Mouse (Mus musculus) neural tube, embryonic 15.5 days (tissue): ENCODE data around the gene Chrna9. TPM values are rescaled to one million over a fixed set of nuclear protein-coding genes. Genes with fewer than 3 reads are reported as not detected.

Experiments
- ATAC-seq: fragments of 200-750 bp; cut with Nextera tagmentation; 2 replicates; pipeline ENCODE4 v1.8.0; 2017; ENCODE audit warnings: mild to moderate bottlenecking, moderate TSS enrichment, moderate library complexity; ENCODE audit not compliant: low FRiP score
- H3K27ac ChIP-seq: fragments of 300-500 bp; sonication (generic); replicated peaks from 2 replicates; pipeline ENCODE4 v1.5.1; 2015; ENCODE audit warnings: mild to moderate bottlenecking, inconsistent platforms
- H3K27me3 ChIP-seq: fragments of 300-500 bp; sonication (generic); replicated peaks from 2 replicates; pipeline ENCODE4 v1.6.1; 2015; ENCODE audit warnings: inconsistent platforms
- H3K36me3 ChIP-seq: fragments of 300-500 bp; sonication (generic); 2 replicates; pipeline ENCODE4 v1.6.1; 2015; ENCODE audit warnings: inconsistent platforms
- H3K4me1 ChIP-seq: fragments of 300-500 bp; sonication (generic); 2 replicates; pipeline ENCODE4 v1.6.1; 2015; ENCODE audit warnings: inconsistent platforms
- H3K4me2 ChIP-seq: fragments of 300-500 bp; sonication (generic); 2 replicates; pipeline ENCODE4 v1.6.1; 2015; ENCODE audit warnings: inconsistent platforms, mild to moderate bottlenecking, moderate library complexity
- H3K4me3 ChIP-seq: fragments of 300-500 bp; sonication (generic); replicated peaks from 2 replicates; pipeline ENCODE4 v1.5.1; 2015; ENCODE audit warnings: mild to moderate bottlenecking, inconsistent platforms
- H3K9ac ChIP-seq: fragments of 300-500 bp; sonication (generic); replicated peaks from 2 replicates; pipeline ENCODE4 v1.6.1; 2015; ENCODE audit warnings: mild to moderate bottlenecking, inconsistent platforms
- H3K9me3 ChIP-seq: fragments of 300-500 bp; sonication (generic); replicated peaks from 2 replicates; pipeline ENCODE4 v1.6.1; 2016; ENCODE audit warnings: inconsistent platforms
- WGBS: fragments of 180-500 bp; shearing (Covaris S2); methylation state at CpG from one replicate; pipeline ENCODE4 v1.1.7; 2015; ENCODE audit warnings: mixed read lengths; 5-methylcytosine and 5-hydroxymethylcytosine counted together
- polyA plus RNA-seq: library from polyadenylated mRNA; unstranded; fragments of >200 nt; fragmentation: Nextera tagmentation; extraction: Ambion mirVana; gene quantifications from 2 replicates; pipeline ENCODE4 v1.2.1, GENCODE M21; 2015

Gene Chrna9
- polyA plus RNA-seq: 3.5 TPM in 1 of 2 replicates, not detected in the other

DNA sequence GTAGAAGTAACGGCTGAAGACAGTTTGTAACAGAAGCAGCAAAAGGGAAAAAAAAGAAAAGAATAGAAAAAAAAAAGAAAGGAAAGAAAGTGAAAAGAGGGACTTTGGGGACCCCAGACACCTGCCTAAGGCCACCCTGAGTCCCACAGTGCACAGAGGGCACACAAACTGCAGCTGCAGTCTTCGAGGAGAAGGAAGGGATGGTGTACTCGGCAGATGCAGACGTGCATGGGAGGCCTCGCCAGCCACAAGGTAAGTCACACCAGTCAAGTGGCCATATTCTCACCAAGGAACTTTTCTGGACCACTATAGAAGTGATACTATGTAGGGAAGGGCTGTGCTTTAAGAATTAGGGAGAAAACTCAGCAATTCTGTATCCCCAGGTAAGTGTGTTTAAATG lies at the start of gene Chrna9:
TSS of gene Chrna9 (plus strand) at position 139 of the 400 bp plus-strand sequence.
- no peak for ATAC-seq
- Histone ChIP-seq H3K4me1 (no peaks in the 10 kb centered on the region), H3K9me3 (no peaks in the 10 kb centered on the region), H3K27me3 (no peaks in the 10 kb centered on the region), H3K27ac (no peak within 1 kb of the TSS), H3K36me3 (no peaks in the 10 kb centered on the region), H3K4me3 (no peak within 1 kb of the TSS), H3K4me2 (no peak within 1 kb of the TSS), H3K9ac (no peak within 1 kb of the TSS)
- WGBS: 87% methylated on average over 5 of the region's 5 CpGs

DNA sequence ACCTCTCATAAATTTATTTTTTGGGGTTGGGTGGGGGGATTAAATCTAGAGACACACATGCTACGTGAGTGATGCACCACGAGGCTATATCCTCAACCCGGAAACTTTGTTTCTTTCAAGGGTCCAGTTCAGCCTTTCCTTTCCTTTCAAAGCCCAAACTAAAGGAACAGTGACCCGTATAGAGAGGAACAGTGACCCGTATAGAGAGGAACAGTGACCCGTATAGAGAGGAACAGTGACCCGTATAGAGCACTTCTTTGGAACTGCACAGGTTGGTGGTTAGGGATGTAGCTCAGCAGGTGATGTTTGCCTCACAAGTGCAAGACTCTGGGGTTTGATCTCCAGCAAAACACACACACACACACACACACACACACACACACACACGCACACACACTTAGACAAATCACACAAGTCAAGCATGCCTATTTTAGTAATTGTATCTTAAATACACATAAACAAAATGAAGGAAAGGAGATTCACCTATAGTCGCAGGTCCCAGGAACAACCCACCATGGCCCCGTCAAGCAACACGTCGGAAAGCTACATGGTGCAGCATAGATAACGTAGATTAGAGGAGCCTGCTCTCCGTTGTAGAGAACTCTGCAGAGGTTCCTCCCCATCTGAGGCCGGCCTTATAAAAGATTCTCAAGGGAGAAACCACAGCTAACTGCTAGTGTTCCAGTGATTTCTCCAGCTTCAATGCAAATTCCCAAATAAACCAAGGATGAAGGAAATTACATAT lies 48.9 kb upstream of the Chrna9 start:
- Histone ChIP-seq H3K36me3 (no peaks in the 10 kb centered on the region), H3K4me2 (no peak overlapping the region), H3K9ac (no peak overlapping the region), H3K27me3 (no peaks in the 10 kb centered on the region), H3K27ac (no peak overlapping the region), H3K4me1 (peaks cover 4% of the 10 kb centered on the region; the same call in 1 of the 2 replicates), H3K9me3 (no peaks in the 10 kb centered on the region), H3K4me3 (no peak overlapping the region)
- 58% methylated on average over 15 of the region's 15 CpGs for whole genome bisulfite sequencing
- no peak for ATAC-seq

- H3K4me3 ChIP-seq: no peak overlapping the region
- no peaks in the 10 kb centered on the region for H3K27me3 ChIP-seq
- H3K4me1 ChIP-seq: 0 out of 2 replicates have a peak, but pooled peaks cover 4% of the 10 kb centered on the region
- no peaks in the 10 kb centered on the region for H3K36me3 ChIP-seq
- H3K9me3 ChIP-seq: no peaks in the 10 kb centered on the region
- no peak overlapping the region for H3K9ac ChIP-seq
- H3K4me2 ChIP-seq: no peak overlapping the region
- ATAC-seq: no peak
- H3K27ac ChIP-seq: no peak overlapping the region
- 90% methylated on average over 5 of the region's 5 CpGs for WGBS
Observed at GRCm38 (mm10) chr5:65888102-65888501, 46.6 kb upstream of the Chrna9 start.

DNA sequence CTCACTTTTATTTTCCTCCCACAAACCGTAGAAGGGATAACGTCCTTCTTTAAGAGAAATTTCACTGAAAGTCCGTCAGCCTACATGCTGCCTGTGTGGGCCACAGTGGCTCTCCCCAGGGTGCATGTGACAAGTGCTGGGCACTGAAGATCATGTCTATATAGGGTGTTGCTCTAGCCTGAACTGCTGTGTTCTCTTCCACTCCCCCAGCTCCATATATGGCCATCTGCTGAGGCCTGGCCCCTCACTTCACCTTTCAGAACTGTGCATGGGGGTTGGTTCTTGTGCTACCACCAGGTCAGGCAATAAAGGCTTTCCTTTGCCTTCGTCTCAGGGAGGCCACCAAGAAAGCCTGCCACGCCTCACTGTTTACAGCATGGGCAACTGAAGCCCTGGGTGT lies 45.7 kb upstream of the Chrna9 start:
- H3K4me2 ChIP-seq: no peak overlapping the region
- H3K36me3 ChIP-seq: no peaks in the 10 kb centered on the region
- no peak for ATAC-seq
- H3K4me3 ChIP-seq: no peak overlapping the region
- no peak overlapping the region for H3K27ac ChIP-seq
- 0 out of 2 replicates have a peak, but pooled peaks cover 4% of the 10 kb centered on the region for H3K4me1 ChIP-seq
- no peaks in the 10 kb centered on the region for H3K9me3 ChIP-seq
- WGBS: 56% methylated on average over 5 of the region's 5 CpGs
- H3K9ac ChIP-seq: no peak overlapping the region
- H3K27me3 ChIP-seq: no peaks in the 10 kb centered on the region

- 60% methylated on average over 14 of the region's 14 CpGs for WGBS
Observed at GRCm38 (mm10) chr5:65891251-65891826, 43.4 kb upstream of the Chrna9 start.

DNA sequence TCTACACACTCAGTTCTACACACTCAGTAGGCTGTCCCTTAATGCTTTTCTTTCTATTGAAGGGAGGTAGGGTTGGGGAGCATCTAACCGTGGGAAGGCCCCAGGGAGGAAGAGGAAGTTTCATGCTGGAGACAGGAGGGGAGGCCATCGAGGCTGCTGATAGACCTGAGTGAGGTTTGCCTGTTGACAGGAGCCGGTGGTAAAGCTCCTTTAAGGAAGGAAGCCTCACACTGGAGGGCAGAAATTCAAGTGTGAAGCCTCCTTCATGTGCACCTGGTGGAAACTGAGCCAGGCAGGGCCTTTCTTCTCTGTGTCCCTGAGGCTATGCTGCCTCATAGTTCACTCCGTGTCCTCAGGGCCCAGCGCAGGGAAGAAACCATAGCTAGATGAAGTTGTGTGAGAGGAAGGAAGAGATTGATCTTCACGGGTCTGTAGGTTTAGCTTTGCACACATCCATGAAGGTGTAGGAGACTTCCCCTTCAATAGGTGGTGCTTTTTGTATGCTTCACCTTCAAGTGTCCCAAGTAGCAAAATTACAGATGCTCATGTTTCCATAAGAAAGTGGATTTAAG lies 39.5 kb upstream of the Chrna9 start:
- 90% methylated on average over 6 of the region's 6 CpGs for WGBS
- H3K4me3 ChIP-seq: no peak overlapping the region
- 0 out of 2 replicates have a peak, but pooled peaks cover 4% of the 10 kb centered on the region for H3K4me1 ChIP-seq
- H3K36me3 ChIP-seq: no peaks in the 10 kb centered on the region
- no peaks in the 10 kb centered on the region for H3K27me3 ChIP-seq
- no peaks in the 10 kb centered on the region for H3K9me3 ChIP-seq
- ATAC-seq: no peak
- H3K9ac ChIP-seq: no peak overlapping the region
- H3K27ac ChIP-seq: no peak overlapping the region
- H3K4me2 ChIP-seq: no peak overlapping the region

More at GRCm38 (mm10) chr5:65891251-65891826, 43.4 kb upstream of the Chrna9 start:
- no peaks in the 10 kb centered on the region for H3K27me3 ChIP-seq
- H3K36me3 ChIP-seq: no peaks in the 10 kb centered on the region
- no peak overlapping the region for H3K4me2 ChIP-seq
- no peaks in the 10 kb centered on the region for H3K9me3 ChIP-seq
- H3K27ac ChIP-seq: no peak overlapping the region
- H3K4me3 ChIP-seq: no peak overlapping the region
- H3K9ac ChIP-seq: no peak overlapping the region
- H3K4me1 ChIP-seq: 0 out of 2 replicates have a peak, but pooled peaks cover 4% of the 10 kb centered on the region
- ATAC-seq: no peak

- H3K27me3 ChIP-seq: no peaks in the 10 kb centered on the region
- peaks cover 6% of the 10 kb centered on the region; the same call in 1 of the 2 replicates for H3K4me1 ChIP-seq
- H3K9ac ChIP-seq: no peak overlapping the region
- H3K4me3 ChIP-seq: no peak overlapping the region
- H3K36me3 ChIP-seq: no peaks in the 10 kb centered on the region
- ATAC-seq: no peak
- 84% methylated on average over 7 of the region's 7 CpGs for WGBS
- H3K27ac ChIP-seq: no peak overlapping the region
- H3K4me2 ChIP-seq: no peak overlapping the region
- no peaks in the 10 kb centered on the region for H3K9me3 ChIP-seq
Observed at GRCm38 (mm10) chr5:65895764-65896163, 39.0 kb upstream of the Chrna9 start.

- 95% methylated on average over 2 of the region's 2 CpGs for WGBS
- H3K27ac ChIP-seq: no peak overlapping the region
- H3K27me3 ChIP-seq: no peaks in the 10 kb centered on the region
- H3K9me3 ChIP-seq: no peaks in the 10 kb centered on the region
- no peak overlapping the region for H3K4me3 ChIP-seq
- no peaks in the 10 kb centered on the region for H3K36me3 ChIP-seq
- no peak overlapping the region for H3K9ac ChIP-seq
- ATAC-seq: no peak
- no peak overlapping the region for H3K4me2 ChIP-seq
- peaks cover 6% of the 10 kb centered on the region; the same call in 1 of the 2 replicates for H3K4me1 ChIP-seq
Observed at GRCm38 (mm10) chr5:65897731-65898130, 37.0 kb upstream of the Chrna9 start.

DNA sequence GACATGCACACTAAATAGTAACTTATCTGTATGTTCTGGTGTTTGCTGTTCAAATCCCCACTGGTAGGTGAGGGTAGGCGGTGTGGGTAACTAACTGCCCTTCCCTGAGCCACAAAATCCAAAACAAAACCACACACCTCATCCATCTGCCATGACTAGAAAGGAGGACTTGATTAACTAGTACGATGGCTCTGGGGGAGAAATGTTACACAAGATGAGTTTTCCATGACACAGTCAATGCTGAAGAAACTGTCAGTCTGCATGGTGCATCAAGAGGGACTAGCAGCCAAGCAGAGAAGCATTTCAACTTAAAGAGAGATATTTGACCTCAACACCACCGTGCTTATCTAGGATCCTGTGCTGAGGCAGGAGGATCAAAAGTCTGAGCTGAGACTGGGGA lies 36.0 kb upstream of the Chrna9 start:
- Histone ChIP-seq H3K36me3 (0 out of 2 replicates have a peak, but pooled peaks cover 2% of the 10 kb centered on the region), H3K4me2 (no peak overlapping the region), H3K27ac (no peak overlapping the region), H3K9ac (no peak overlapping the region), H3K4me3 (no peak overlapping the region), H3K9me3 (0 out of 2 replicates have a peak, but pooled peaks cover 9% of the 10 kb centered on the region), H3K4me1 (peaks cover 6% of the 10 kb centered on the region; the same call in 1 of the 2 replicates), H3K27me3 (no peaks in the 10 kb centered on the region)
- no peak for ATAC-seq
- 88% methylated on average over 3 of the region's 3 CpGs for WGBS

DNA sequence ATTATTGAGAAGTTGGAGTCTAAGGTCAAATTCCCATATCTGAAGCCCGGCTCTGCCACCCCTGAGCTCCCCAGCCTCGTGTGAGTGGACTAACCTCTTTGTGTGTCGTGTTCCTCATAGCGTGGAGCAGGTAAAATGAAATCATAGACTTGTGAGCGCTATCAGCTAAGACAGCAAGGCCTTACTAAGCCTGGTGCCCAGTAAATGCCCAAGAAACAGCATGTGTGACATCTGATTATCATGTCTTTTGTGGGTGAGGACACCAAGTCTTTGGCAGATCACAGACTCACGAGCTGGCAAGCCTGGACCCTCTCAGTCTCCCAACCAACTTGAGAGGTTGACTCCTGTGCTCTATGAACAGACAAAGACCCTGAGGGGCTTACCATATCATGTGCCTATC lies 34.6 kb upstream of the Chrna9 start:
- Histone ChIP-seq H3K9ac (no peak overlapping the region), H3K4me2 (no peak overlapping the region), H3K36me3 (0 out of 2 replicates have a peak, but pooled peaks cover 2% of the 10 kb centered on the region), H3K27ac (no peak overlapping the region), H3K4me1 (peaks cover 6% of the 10 kb centered on the region; the same call in 1 of the 2 replicates), H3K9me3 (0 out of 2 replicates have a peak, but pooled peaks cover 10% of the 10 kb centered on the region), H3K27me3 (no peaks in the 10 kb centered on the region), H3K4me3 (no peak overlapping the region)
- 92% methylated on average over 6 of the region's 6 CpGs for WGBS
- ATAC-seq: no peak

DNA sequence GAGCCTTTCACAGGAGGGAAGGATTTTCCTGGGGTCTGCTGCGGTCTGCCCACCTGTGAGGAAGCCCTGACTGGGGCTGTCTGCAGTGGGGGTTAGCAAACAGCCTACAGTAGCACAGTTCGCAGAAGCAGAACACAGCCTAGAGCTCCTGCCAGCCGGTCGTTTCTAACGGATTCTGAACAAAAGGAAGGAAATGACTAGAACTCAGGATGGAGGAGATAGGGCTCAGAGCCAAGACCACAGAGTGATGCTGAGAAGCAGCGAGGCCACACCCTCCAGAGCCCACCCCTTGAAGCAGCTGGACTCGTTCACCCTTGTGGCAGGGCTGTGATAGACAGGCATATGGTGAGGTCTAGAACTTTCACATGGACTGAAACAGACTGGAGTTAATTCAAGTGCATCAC lies 33.9 kb upstream of the Chrna9 start:
- Histone ChIP-seq H3K27me3 (no peaks in the 10 kb centered on the region), H3K36me3 (0 out of 2 replicates have a peak, but pooled peaks cover 2% of the 10 kb centered on the region), H3K27ac (no peak overlapping the region), H3K9ac (no peak overlapping the region), H3K4me3 (no peak overlapping the region), H3K9me3 (0 out of 2 replicates have a peak, but pooled peaks cover 10% of the 10 kb centered on the region), H3K4me2 (no peak overlapping the region), H3K4me1 (peaks cover 6% of the 10 kb centered on the region; the same call in 1 of the 2 replicates)
- no peak for ATAC-seq
- WGBS: 51% methylated on average over 7 of the region's 7 CpGs
